Mouse (Mus musculus) heart, postnatal 4 days (tissue): Measurements from ENCODE around the gene Arhgap17. TPM values are rescaled to one million over a fixed set of nuclear protein-coding genes. Genes with fewer than 3 reads are reported as not detected.

Source experiments
- DNase-seq: peaks from one replicate; pipeline ENCODE4 v3.0.0; 2021
- total RNA-seq, 2 experiments: library from RNA; stranded (reverse); gene quantifications; 2 replicates each; pipeline ENCODE4 v1.2.3; 2021

Gene Arhgap17
- total RNA-seq, 2 experiments from 2014 or later: 20.2 to 22.0 TPM

- DNase-seq: peak; percentile 31
Measured at GRCm38 (mm10) chr7:123341896-123342295, 27.8 kb downstream of the Arhgap17 start.

GRCm38 (mm10) chr7:123338351-123338750 is 31.4 kb downstream of the Arhgap17 start:
- DNase-seq: no peak

- no peak for DNase-seq
Measured at GRCm38 (mm10) chr7:123336322-123336721, 33.4 kb downstream of the Arhgap17 start.

GRCm38 (mm10) chr7:123330506-123330905 is 39.2 kb downstream of the Arhgap17 start:
- no peak for DNase-seq

DNA sequence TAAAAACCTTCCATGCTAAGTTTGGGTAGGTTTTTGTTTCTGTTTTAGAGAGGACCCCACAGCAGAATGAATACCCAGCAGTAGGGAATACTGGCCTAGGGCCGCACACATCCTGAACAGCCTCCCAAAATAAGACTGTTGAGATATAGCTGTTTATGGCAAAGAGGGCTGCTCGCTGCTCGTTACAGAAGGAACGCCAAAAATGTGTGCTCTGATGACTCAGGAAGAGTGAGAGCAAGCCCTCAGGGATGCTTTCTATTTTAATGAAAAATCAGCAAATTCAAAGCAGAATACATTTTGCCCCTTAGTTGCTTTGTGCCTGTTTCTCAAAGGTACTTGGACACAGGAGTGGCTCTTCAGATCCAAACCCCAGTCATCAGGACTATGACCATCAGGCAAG is 41.8 kb downstream of the Arhgap17 start:
- no peak for DNase-seq

GRCm38 (mm10) chr7:123326901-123327300 is 42.8 kb downstream of the Arhgap17 start:
- no peak for DNase-seq

GRCm38 (mm10) chr7:123326062-123326461 is 43.7 kb downstream of the Arhgap17 start:
- no peak for DNase-seq

DNA sequence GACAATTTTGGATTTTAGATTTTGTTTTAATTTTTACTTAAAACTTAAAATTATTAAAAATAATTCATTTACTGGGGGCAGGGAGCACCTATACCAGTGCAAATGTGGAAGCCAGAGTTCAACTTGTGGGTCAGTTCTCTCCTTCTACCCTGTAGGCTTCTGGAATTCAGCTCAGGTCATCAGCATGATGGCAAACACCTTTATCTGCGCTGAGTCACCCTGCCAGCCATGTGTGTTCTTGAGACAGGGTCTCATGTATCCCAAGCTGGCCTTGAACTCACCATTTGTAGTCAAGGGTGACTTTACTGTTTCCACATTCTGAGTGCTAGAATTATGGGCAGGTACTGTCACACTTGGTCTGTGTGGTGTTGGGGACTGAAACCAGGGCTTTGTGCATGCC is 45.6 kb downstream of the Arhgap17 start:
- DNase-seq: no peak

GRCm38 (mm10) chr7:123323388-123323787 is 46.3 kb downstream of the Arhgap17 start:
- DNase-seq: peak; percentile 58

DNA sequence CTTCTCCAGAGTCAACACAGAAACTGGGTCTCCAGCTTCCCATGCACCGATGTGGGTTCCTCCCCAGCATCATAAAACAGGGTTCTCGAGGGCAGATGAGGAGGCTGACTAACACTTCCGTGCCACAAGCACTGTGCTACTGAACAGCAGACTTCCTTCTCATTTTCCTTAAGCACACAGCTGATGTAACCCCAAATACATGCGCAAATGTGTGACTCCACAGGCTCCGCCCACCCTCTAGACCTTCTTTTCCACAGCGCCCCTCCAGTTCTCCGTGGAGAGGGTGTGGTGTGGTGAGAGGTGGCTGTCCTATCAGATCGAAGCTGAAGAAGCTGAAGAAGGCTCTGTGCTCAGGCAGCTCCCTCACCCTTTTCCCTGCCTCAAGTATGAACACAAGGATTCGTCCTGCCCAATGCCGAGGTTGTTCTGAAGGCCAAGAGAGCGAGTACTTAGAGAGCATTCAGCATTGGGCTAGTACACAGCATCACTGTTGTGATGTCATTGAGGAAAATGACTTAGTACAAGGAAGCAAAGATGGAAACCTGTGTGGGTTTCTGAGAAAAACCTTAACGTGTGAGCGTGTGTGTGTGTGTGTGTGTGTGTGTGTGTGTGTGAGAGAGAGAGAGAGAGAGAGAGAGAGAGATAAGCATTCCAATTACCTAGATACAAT is 47.1 kb downstream of the Arhgap17 start:
- no peak for DNase-seq

DNA sequence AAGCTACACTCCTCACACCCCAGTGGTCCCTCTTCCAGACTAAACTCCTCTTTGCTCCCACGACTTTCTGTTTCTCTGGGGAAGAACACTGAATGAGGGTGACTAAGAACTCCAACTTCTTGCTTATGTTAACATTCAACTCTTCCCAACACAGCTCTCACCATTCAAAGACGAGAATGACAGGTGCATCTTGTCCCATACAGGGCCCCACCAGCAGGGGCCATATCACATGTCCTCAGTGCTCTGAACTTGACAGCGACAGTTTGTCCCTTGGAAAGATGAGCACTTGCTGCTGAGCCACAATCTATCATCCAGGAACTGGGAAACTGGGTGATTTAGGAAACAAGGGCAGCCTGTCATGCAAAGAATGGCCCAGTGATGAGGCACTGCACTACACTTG is 57.0 kb downstream of the Arhgap17 start:
- DNase-seq: no peak

GRCm38 (mm10) chr7:123311836-123312235 is 57.9 kb downstream of the Arhgap17 start:
- DNase-seq: no peak

DNA sequence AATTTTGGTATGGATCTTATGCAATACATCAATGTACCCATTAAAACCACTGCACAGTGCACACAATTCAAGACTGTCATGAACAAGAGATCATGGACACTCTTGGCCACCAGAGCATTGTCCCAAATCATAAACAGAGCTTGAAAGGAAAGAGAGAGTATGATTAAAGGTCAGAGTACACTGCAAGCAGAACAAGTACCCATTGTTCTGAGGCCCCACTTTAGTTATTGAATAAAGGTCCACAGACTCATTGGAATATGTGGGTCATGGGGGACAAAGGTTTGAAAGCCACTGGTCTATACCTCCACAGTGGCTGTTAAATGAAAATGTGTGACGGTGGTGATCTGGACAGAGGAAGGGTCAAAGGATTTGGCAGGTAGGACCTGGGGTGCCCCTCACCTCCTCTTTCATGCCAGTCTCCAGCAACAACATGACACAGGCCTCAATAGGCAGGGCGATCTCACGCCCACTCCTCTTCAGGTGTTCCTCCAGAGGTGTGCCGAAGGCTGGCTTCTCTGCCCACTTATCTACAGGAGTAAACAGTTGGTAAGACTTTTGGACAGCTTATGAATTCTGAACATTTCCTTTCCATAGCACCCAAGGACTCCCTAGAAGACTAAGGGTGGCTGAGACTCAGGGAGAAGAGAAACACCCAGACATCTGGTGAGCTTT is 61.7 kb downstream of the Arhgap17 start:
- no peak for DNase-seq

DNA sequence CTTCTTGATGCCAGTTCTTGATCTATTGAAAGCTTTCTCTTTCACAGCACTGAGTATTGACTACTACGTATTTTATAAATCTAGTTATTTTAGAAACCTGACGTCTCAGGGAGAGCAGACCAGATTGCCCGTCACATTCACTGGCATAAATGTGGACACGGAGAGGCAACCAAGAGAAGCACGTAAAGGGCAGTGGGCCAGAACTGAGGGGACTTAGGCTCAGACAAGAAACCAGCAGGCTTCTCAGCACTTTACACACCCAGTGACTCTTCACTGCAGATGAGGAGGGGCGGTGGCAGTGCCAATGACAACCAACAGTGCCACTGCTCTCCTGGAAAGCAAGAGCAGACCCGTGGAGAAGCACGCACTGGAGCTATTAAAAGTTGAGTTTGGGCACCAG is 62.5 kb downstream of the Arhgap17 start:
- no peak for DNase-seq

GRCm38 (mm10) chr7:123305397-123305796 is 64.3 kb downstream of the Arhgap17 start:
- no peak for DNase-seq

DNA sequence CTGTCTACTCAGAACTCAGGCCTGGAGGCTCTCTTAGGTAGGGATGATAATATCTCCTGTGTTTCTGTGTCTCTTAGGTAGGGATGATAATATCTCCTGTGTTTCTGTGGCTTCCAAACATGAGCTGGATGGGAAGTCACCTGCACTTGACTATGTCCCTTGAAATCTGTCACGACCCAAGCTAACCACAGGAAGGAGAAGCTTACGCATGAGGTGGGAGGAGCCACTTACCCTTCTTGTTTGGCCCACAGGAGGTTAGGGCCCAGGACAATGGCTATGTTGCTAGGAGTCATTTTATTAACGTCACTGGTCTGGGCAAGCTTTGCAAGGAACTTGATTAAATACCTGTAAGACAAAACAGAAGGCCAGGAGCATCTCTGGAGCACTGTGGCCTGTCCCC is 69.5 kb downstream of the Arhgap17 start:
- DNase-seq: no peak

- DNase-seq: peak; percentile 77
Measured at GRCm38 (mm10) chr7:123298225-123298624, 71.5 kb downstream of the Arhgap17 start.

GRCm38 (mm10) chr7:123296097-123296496 is 73.6 kb downstream of the Arhgap17 start:
- no peak for DNase-seq

GRCm38 (mm10) chr7:123295423-123295822 is 74.3 kb downstream of the Arhgap17 start:
- no peak for DNase-seq

- DNase-seq: no peak
Measured at GRCm38 (mm10) chr7:123293898-123294297, 75.8 kb downstream of the Arhgap17 start.

DNA sequence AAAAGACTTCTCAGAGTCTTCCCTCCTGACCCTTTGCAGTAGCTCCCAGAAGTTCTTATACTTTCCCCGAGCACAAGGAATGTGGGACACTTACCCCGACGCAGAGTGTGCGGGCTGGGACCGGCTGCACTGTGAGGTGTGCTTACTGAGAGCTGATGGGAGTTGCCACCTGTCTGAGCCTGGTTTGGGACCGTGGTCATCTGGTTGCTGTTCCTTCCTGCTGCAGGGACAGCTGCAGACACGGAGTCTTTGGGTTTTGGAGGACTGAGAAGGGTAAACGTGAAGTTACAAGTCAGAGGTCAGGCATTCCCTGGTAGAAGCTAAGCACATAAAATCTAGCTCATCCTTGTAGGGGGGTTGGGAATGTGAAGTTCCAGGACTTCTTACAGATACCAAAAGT is 77.8 kb downstream of the Arhgap17 start:
- DNase-seq: no peak

- DNase-seq: no peak
Measured at GRCm38 (mm10) chr7:123289176-123289575, 80.5 kb downstream of the Arhgap17 start.

- no peak for DNase-seq
Measured at GRCm38 (mm10) chr7:123287903-123288302, 81.8 kb downstream of the Arhgap17 start.

GRCm38 (mm10) chr7:123285896-123286295 is 83.8 kb downstream of the Arhgap17 start:
- no peak for DNase-seq
